Mouse (Mus musculus): Measurements from ENCODE around the gene Dab2ip.

Gene Dab2ip

DNA sequence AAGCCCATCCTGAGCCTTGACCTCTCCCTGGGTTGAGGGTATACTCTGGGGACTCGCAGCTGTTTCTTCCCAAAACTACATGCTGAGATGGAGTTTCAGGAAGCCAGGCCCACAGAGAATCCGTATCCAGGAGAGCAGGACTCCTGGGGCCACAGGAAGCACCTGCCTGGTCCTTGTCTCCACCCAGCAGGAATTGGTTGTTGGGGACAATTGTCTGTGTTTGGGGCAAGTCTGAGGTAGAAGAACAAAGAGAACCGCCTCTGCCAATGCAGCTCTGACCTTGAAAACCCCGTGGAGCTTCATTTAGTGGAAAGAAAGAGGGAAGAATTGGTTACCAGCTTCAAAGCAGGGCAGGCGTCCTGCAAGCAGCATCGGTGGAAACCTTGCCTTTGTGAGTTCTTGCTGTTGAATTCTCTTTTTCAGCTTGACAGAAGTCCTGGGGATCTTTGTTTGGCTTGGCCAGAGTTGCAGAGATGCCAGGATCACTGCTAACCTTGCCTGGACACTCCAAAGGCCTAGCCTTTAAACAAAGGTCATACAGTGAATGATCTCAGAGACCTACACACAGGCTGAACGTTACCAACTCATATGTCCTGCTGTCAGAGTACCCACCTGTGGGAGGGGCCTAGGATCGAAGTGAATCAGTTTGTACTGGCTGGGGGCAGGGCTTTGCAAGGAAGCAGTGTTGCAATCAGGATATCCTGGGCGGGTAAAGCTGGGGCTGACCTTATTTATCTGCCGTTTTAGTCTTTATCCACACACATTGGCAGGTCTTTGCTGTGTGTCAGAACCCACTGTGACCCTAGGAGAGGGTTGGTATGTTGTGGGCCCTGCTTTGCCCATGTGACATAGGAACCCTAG lies 122.0 kb downstream of the Dab2ip start:
- DNase-seq (ENCODE audit: low read depth, low spot score), result peak; percentile 36

DNA sequence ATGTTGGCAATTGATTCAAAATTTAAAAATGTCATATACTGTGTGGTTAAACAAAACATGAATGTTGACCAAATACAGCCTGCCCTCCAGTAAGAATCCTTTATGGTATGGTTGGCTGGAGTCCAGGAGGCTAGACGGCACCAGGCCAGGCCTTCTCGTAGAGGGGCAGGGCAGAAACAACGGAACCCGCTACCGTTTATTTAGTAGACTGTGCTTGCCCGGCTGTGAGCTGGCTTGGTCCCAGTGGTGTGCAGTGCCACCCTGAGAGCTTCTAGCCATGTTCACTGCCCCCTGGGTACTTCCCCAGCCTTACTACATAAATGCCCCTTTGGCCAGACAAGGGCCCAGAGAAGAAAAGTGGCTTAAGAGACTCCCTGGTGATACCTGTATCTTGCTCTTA lies 122.8 kb downstream of the Dab2ip start:
- DNase-seq (ENCODE audit: low read depth, low spot score), result no peak

DNA sequence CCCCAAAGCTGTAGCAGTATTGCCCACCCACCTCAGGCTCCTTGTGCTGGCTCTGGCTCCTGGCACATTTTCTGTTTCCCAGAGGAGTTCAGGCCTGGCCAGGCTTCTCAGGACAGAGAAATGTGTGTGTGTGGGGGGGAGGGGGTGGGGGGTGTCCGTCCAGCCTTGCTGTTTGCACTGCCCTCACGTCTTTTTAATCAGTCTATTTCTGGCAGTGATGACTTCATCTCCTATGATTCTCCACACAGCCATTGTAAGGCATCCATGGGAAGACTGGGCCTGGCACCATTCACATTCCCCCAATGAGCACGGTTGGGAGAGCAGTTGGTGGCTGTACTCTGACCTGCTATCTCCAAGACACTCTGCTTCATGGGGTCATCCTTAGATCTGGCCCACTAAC lies 125.9 kb downstream of the Dab2ip start:
- peak; percentile 76 for DNase-seq (ENCODE audit: low read depth, low spot score)

DNA sequence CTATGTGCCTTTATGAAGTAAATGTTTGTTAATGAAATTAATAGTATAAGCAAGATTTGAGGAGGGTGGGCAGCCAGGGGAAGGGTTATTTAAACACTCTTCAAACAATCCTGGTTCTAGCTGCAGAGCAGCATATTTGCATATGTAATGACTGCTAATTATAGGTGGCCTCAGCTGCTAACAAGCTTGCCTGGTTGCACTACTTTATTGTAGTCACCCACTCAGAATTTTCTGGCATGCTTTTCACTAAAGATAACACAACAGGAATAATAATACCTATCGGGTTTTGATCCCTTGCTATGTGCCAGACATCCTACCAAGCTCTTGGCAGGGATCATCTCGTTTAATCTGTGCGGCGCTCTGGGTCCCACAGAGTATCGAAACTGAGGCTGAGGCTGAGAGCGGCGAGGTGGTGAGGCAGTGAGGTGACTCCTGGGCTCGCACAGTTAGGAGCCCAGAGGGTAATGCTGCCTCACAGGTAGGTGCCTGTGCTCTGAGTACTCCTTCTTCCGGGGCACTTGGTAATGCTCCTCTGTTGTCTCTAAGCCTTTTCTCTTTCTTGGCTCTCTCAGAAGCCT lies 126.8 kb downstream of the Dab2ip start:
- DNase-seq (ENCODE audit: low read depth, low spot score), result peak; percentile 60

DNA sequence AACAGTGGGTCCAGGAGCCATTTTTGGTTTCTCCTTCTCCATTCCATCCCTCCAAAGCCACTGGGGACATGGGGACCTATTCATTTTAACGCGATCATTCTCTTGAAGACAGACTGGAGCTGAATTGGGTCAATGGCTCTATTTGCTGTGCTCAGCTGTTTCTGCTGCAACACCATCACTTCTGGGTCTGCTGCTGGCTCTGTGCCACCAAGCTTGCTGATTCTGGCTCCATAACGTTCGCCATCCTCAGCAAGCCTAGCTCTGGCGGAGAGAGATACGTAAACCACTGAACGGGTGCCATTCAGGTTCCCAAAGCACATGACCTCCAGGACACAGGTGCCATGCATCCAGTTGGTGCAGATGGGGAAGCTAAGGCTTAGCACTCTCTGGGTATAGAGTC lies 128.0 kb downstream of the Dab2ip start:
- DNase-seq (ENCODE audit: low read depth, low spot score), result peak; percentile 67

DNA sequence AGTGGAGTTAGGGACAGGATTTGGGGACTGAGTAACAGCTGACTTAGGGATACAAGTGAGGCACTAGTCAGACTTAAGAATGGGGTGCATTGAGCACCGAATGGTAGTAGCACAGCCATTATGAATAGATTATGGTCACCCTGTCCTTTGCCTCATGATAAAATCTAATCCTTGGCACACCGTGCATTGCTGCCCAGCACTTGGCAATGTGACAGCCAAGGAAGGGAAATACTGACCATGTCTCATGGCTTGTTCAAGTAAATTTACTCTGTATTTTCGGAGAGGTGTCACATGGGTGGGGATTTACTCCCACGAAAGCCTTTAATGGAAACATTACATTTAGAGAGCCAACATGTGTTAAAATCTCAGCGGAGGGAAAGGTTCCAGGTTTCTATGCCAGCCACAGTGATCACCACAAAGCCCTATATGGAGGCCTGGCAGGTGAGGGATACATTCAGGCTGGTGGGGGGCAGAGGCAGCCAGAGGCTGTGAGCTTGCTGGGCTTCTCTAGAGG lies 129.5 kb downstream of the Dab2ip start:
- peak; percentile 63 for DNase-seq (ENCODE audit: low read depth, low spot score)

DNA sequence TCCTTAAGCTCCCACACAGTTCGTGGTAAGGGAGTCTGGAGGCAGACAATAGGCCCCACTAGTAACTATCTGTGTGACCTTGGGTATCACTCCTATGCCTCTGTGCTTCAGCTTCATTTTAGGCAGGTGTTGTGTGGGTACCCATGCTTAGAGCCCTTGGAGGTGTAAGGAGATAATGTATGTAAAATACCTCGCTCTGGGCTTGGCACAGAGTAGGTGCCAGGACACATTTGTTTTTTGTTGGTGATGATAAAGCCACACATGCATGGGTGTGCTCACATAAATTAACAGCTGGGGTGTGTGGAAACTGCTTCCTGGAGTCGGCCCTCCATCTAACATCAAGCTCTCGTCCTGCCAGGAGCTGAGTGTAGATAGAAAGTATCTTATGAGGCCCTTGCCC lies 130.1 kb downstream of the Dab2ip start:
- peak; percentile 70 for DNase-seq (ENCODE audit: low read depth, low spot score)

DNA sequence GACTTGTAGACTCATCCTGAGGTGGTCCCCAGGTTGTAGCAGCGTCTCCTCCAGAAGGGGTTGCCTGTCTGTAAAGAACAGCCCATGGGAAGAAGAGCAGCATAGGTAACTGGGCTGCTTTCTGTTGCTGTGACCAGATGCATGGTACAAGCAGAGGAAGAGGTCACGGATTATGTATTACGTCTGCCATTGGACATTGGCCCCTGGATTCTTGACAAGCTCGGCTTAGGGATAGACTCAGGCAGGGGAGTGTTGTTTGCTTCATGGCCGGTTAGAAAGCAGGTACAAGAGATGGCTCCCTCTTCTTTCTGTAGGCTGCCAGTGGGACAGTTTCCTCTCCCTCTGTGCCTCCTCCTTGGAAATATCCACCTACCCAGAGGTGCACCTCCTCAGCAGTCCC lies 130.5 kb downstream of the Dab2ip start:
- DNase-seq (ENCODE audit: low read depth, low spot score), result no peak

DNA sequence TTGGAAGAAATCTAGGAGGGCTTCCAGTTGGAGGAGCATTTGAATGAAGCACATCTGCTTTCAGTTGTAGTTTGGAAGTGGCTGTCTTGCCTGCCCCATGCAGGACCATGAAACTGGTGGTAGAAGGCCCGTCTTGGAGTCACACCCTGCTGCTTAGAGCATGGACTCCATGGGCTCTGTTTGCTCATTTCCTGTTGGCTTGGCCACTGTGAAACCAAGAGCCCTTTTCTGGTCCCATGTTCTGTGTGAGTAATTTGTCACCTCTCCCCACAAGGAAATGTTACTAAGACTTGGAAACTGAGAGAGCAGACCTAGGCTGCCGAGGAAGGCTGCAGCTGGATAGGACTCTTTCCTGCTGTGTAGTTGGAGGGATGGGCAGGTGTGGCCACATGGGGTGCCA lies 131.8 kb downstream of the Dab2ip start:
- no peak for DNase-seq (ENCODE audit: low read depth, low spot score)

DNA sequence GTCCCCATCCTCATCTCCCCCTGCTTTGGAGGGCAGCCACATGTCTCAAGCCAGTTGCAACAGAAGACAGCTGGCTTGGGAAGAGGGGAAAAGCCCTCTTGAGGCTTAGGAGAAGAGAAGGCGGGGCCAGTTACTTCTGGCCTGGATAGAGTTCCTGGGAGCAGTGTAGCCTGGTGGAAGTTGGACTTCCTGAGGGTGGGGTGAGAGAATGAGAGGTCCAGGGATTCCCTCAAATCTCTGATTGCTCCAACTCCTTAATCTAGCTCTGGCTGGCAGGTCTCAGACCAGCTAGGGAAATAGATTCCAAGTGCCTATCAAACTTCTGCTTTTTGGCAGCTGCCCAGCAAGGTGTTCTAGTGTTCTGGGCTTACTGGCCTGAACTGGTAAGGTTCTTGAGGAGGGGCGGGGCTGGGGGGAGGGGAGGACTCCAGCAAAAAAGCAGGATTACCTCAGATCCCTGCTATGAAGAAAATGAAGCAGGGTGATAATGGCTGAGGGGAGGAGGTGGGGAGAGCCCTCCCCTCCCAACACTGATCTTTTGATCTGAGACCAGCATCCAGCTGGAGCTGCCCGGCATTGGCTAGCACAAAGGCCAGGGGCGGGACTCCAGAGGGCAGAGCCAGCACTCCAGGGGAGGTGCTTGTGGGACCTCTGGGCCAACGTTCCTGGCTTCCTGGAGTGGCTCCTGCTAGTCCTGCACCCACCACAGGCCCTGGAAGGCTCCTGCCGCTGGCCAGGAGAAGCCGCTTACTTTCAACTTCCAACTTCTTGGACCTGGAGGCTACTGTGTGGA lies 133.4 kb downstream of the Dab2ip start:
- peak; percentile 78 for DNase-seq (ENCODE audit: low read depth, low spot score)

DNA sequence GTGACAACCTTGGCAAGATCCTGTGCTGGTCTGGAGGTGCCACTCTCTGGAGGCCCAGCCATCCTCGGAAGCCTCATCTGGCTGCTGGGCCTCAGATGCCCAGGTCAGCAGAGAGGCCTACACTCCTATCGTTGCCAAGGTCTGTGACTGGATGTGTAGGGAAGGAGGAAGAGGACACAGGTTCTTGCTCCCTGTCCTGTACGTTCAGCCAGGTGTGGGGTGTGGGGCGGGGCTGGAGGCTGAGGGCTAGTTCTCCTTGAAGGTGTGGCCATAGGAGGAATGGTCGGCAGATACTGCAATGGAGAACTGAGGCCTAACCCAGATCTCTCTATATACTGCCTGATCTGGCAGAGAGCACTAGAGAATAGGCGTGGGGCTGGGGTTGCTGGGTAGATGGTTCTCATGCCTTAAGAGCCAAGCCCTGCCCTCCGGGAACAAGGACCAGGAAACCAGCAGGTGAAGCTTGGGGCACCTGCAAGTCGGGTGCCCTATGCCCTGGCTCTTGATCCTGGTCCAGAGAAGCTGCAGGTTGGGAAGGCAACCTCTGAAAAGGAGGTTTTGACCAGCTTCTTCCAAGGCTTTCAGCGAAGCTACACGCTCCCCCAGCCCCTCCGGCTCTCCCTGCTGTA lies 134.3 kb downstream of the Dab2ip start:
- DNase-seq (ENCODE audit: low read depth, low spot score), result no peak

DNA sequence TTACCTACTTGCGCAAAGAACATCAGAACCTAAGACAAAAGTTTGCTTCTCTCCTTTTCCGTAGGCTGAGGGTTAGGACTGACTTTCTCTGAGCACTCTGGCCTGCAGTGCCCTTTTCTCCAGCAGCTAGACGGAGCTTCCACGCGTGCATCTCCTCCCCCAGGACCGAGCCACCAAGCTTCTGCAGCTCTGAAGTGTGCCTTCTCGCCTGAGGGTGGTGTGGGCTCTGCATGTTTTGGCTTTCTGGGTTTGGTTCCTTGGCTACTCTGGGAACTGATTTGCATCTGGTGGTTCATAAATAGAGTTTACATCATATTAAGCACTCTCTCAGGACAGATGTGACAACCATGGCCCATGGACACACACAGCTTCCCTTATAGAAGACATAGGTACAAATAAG lies 135.0 kb downstream of the Dab2ip start:
- DNase-seq (ENCODE audit: low read depth, low spot score), result peak; percentile 63

DNA sequence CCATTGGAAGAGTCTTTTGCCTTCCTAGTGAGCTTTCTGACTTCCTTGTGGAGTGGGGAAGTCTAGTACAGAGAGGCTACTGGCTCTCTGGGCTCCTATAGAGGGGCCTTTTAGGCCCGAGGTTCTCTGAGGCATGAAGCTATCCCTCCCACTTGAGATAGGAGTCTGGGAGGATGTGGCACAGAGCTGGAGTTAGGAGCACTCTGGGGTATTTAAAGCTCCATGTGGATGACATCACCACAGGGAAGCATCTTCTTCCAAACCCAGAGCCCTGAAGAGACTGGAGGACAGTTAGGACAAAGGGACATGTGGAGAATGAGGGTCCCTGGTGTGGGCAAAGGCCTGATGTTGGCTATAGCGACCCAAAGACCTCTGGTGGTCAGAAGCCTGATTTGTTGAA lies 136.0 kb downstream of the Dab2ip start:
- peak; percentile 61 for DNase-seq (ENCODE audit: low read depth, low spot score)

DNA sequence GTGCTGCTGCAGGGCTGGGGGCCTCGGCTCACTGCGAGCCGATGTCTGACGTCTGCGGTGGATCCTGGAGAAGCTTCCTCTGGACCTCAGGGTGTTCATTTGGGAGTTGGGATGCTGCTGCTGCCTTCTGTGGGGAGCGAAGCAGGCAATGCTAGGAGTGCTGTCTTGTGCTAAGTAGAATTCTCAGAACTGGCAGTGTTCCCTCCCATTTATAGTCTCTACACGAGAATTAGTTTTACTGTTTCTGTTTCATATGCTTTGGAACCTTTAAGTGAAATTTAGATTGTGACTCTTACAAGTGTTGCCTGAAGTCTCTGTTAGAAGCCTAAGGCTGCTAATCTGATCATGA lies 138.1 kb downstream of the Dab2ip start:
- DNase-seq (ENCODE audit: low read depth, low spot score), result peak; percentile 61

DNA sequence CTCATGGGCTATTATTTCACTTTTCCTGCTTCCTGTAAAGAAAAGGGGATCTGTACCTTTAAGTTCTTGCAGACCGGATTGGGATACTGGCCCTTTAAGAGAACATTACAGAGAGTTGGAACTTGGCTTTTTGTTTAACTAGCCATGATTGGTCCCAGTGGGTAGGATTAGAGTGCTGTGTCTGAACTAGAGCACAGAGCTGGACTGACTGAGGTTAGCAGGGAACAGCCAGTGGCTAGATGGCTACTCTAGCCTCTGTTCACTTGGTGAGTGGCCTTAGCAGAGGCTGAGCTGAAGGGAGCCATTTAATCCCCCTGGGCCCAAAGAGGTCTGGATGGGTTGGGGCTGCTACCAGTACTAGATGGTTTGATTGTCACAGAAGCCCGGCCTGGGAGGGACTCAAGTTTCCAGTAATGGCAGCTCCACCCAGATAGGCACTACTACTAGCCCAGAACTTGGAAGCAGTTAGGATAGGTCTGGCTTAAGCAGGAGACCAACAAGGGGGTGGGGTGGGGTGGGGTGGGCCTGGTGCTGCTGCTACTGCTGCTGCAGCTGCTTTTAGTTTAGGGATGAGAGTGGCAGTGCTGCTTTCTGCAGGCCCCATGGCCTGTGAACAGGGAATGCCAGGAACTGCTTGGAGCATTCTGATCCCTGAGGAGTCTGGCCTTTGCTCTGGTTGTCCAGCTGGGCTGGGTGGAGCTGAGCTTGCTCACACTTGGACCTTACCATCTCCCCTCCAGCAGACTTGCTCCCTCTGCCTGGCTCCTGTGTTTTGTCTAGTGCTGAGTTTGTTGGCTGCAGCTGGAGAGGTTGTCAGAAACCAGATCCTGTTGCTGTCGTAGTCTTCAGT lies 138.7 kb downstream of the Dab2ip start:
- DNase-seq (ENCODE audit: low read depth, low spot score), result no peak

DNA sequence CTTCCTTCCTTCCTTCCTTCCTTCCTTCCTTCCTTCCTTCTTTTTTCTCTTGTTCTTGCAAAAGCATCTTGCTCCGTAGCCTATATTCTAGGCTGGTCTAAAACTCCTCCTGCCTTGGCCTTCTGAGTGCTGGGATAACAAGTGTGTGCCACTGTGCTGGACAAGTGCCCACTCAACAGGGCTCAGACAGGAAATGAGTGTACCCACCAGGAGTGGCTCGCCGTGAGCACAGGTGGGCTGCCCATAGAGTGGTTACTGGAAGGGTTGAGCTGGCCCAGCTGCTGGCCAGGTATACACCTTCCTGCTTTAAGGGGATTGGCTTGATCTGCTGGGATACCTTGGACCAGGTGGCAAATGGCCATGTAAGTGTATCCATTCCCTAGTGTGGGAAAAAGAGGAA lies 139.7 kb downstream of the Dab2ip start:
- DNase-seq (ENCODE audit: low read depth, low spot score), result no peak

DNA sequence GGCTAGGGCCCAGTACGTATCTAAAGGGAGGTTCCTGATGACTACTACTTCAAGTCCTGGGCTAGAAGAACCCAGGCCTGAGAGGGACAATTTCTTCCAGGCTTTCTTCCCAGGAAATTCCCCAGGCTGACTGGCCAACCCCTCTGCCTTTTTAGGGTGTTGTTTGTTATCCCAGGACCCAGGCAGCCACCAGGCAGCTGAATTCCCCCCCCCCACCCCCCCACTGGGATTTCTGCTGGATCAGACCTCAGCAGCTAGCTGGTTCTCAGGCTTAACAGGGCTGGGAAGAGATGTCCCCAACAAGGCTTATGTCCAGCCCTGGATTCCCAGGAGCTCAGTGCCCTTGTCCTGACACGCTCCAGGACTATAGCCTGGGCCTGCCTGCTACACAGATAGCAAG lies 142.9 kb downstream of the Dab2ip start:
- no peak for DNase-seq (ENCODE audit: low read depth, low spot score)

DNA sequence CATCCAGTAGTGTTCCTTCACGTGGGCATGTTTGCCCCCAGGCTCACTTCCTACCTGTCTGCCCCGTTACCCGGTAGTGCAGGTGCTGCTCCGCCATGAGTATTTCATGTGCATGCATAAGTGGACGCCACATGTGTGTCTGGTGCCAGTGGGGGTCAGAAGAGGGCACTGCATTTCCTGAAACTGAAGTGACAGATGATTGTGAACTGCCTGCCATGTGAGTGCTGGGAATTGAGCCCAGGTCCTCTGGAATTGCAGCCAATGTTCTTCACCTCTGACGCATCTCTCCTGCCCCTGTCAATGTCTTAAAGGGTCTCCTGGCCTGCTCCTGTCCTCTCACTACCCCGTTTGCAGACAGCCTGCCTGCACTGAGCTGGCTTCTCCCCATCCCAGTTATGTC lies 143.9 kb downstream of the Dab2ip start:
- no peak for DNase-seq (ENCODE audit: low read depth, low spot score)

DNA sequence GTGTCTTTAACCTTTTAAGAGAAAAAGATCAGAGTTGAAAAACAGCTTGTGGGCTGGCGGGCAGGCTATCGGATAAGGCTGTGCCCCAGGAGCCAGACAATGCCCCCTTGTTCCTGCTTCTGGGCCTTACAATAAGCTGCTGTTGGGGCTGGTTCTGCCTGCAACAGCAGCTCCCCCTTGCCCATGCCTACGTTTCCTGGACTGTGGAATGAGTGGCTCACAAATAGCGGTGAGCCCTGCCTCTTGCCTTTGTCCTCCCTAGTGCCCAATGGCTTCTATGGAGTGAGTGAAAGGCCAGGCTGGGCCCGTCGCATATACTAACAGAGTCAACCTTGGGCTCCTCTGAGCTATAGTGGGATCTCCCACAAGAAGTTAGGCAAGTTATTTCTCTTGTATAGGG lies 144.5 kb downstream of the Dab2ip start:
- peak; percentile 87 for DNase-seq (ENCODE audit: low read depth, low spot score)

DNA sequence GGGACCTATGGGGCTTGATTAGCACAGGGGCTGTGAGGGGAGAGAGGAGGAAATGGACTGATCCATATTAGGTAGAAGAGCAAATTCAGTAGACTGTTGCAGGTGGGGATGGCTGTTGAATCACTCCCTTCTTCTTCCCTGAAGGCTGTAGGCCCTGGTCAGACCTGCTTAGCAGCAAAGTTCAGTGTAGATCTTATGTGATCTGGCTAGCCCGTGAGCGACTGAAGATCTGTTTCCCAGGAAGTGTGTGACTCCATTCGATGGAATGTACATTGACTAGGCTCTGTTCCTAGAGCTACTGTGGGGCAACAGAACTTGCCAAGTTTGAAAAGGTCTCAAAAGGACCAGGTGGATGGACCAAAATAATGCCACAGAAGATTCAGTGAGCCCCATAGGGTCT lies 145.2 kb downstream of the Dab2ip start:
- DNase-seq (ENCODE audit: low read depth, low spot score), result no peak

DNA sequence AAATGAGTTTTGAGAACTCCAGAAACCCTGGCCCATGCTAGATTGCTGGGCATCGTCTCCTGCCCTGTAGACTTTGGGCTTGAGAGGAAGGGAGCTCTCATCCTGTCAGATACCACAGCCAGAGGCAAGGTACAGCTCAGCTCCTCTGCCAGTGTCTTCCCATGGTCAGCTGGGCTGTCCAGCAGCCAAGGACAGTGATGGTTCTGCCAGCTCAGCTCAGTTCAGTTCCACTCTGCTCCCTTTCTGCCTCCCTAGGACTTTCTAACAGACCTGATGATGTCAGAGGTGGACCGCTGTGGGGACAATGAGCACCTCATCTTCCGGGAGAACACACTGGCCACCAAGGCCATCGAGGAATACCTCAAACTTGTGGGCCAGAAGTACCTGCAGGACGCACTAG lies 154.5 kb downstream of the Dab2ip start:
- no peak for DNase-seq (ENCODE audit: low read depth, low spot score)
